Mouse (Mus musculus) midbrain, embryonic 14.5 days (tissue): ENCODE data around the gene Insc. TPM values are rescaled to one million over a fixed set of nuclear protein-coding genes. Genes with fewer than 3 reads are reported as not detected.

Source experiments
- ATAC-seq: fragments of 200-750 bp; cut with Nextera tagmentation; 2 replicates; pipeline ENCODE4 v1.8.0; 2017; ENCODE audit warnings: moderate number of reproducible peaks, moderate library complexity; ENCODE audit not compliant: low FRiP score, low TSS enrichment
- DNase-seq: peaks from one replicate; pipeline ENCODE4 v3.0.0-alpha.2; 2015
- H3K27ac ChIP-seq: fragments of 300-500 bp; sonication (generic); replicated peaks from 2 replicates; pipeline ENCODE4 v1.5.1; 2014; ENCODE audit warnings: mild to moderate bottlenecking, low read depth, low read length, moderate library complexity
- H3K27me3 ChIP-seq: fragments of 300-500 bp; sonication (generic); 2 replicates; pipeline ENCODE4 v1.6.1; 2014; ENCODE audit warnings: low read length, control low read depth, mixed read lengths; ENCODE audit not compliant: control insufficient read depth, insufficient read depth
- H3K36me3 ChIP-seq: fragments of 300-500 bp; sonication (generic); 2 replicates; pipeline ENCODE4 v1.6.1; 2014; ENCODE audit warnings: low read length, control low read depth; ENCODE audit not compliant: control insufficient read depth, insufficient read depth
- H3K4me1 ChIP-seq: fragments of 300-500 bp; sonication (generic); 2 replicates; pipeline ENCODE4 v1.6.1; 2014; ENCODE audit warnings: mild to moderate bottlenecking, antibody characterized with exemption, low read length, control low read depth; ENCODE audit not compliant: control insufficient read depth, insufficient read depth
- H3K4me2 ChIP-seq: fragments of 300-500 bp; sonication (generic); 2 replicates; pipeline ENCODE4 v1.6.1; 2014; ENCODE audit warnings: mild to moderate bottlenecking, low read length, moderate library complexity
- H3K4me3 ChIP-seq: fragments of 300-500 bp; sonication (generic); replicated peaks from 2 replicates; pipeline ENCODE4 v1.5.1; 2014; ENCODE audit warnings: low read depth, low read length
- H3K9ac ChIP-seq: fragments of 300-500 bp; sonication (generic); replicated peaks from 2 replicates; pipeline ENCODE4 v1.6.1; 2014; ENCODE audit warnings: mild to moderate bottlenecking, low read length, moderate library complexity
- H3K9me3 ChIP-seq: fragments of 300-500 bp; sonication (generic); 2 replicates; pipeline ENCODE4 v1.6.1; 2016; ENCODE audit warnings: low read length, control low read depth, mixed read lengths; ENCODE audit not compliant: control insufficient read depth
- WGBS: fragments of 180-500 bp; shearing (Covaris S2); extraction: QIAGEN DNeasy Blood & Tissue Kit; methylation state at CpG from one replicate; pipeline ENCODE4 v1.1.7; 2014; 5-methylcytosine and 5-hydroxymethylcytosine counted together
- polyA plus RNA-seq: library from polyadenylated mRNA; unstranded; fragments of >200 nt; fragmentation: Nextera tagmentation; extraction: Ambion mirVana; gene quantifications from 2 replicates; pipeline ENCODE4 v1.2.1, GENCODE M21; 2014

The Insc gene
- polyA plus RNA-seq, 1 experiment from 2014 or later, result 1.3 TPM

GRCm38 (mm10) chr7:114818836-114819235 is 75.3 kb downstream of the Insc start:
- Histone ChIP-seq H3K4me3 (no peak overlapping the region), H3K4me1 (no peaks in the 10 kb centered on the region), H3K4me2 (no peak overlapping the region), H3K27ac (no peak overlapping the region), H3K27me3 (no peaks in the 10 kb centered on the region), H3K9me3 (no peaks in the 10 kb centered on the region), H3K9ac (no peak overlapping the region), H3K36me3 (no peaks in the 10 kb centered on the region)
- DNase-seq, result no peak
- 77% methylated on average over 8 of the region's 8 CpGs for WGBS
- no peak for ATAC-seq

- no peaks in the 10 kb centered on the region for H3K27me3 ChIP-seq
- no peak overlapping the region for H3K4me2 ChIP-seq
- DNase-seq, result no peak
- H3K27ac ChIP-seq, result no peak overlapping the region
- no peaks in the 10 kb centered on the region for H3K36me3 ChIP-seq
- H3K4me1 ChIP-seq, result no peaks in the 10 kb centered on the region
- WGBS, result 97% methylated on average over 2 of the region's 2 CpGs
- no peaks in the 10 kb centered on the region for H3K9me3 ChIP-seq
- no peak for ATAC-seq
- H3K9ac ChIP-seq, result no peak overlapping the region
- H3K4me3 ChIP-seq, result no peak overlapping the region
Measured at GRCm38 (mm10) chr7:114822736-114823135, 79.2 kb downstream of the Insc start.

- Histone ChIP-seq H3K27me3 (no peaks in the 10 kb centered on the region), H3K4me3 (no peak overlapping the region), H3K9me3 (no peaks in the 10 kb centered on the region), H3K36me3 (no peaks in the 10 kb centered on the region), H3K27ac (no peak overlapping the region), H3K4me2 (no peak overlapping the region), H3K4me1 (no peaks in the 10 kb centered on the region), H3K9ac (no peak overlapping the region)
- no peak for DNase-seq
- 91% methylated on average over 4 of the region's 4 CpGs for WGBS
- no peak for ATAC-seq
Measured at GRCm38 (mm10) chr7:114827360-114827759, 83.9 kb downstream of the Insc start.

GRCm38 (mm10) chr7:114832257-114832940 is 88.9 kb downstream of the Insc start:
- no peaks in the 10 kb centered on the region for H3K27me3 ChIP-seq
- no peak overlapping the region for H3K27ac ChIP-seq
- H3K9me3 ChIP-seq, result no peaks in the 10 kb centered on the region
- ATAC-seq, result no peak
- H3K4me2 ChIP-seq, result no peak overlapping the region
- H3K4me3 ChIP-seq, result no peak overlapping the region
- no peaks in the 10 kb centered on the region for H3K4me1 ChIP-seq
- H3K36me3 ChIP-seq, result no peaks in the 10 kb centered on the region
- peak; percentile 31 for DNase-seq
- 58% methylated on average over 3 of the region's 3 CpGs for WGBS
- no peak overlapping the region for H3K9ac ChIP-seq

GRCm38 (mm10) chr7:114834504-114834903 is 91.0 kb downstream of the Insc start:
- Histone ChIP-seq H3K36me3 (no peaks in the 10 kb centered on the region), H3K4me1 (no peaks in the 10 kb centered on the region), H3K27me3 (no peaks in the 10 kb centered on the region), H3K4me2 (no peak overlapping the region), H3K9me3 (no peaks in the 10 kb centered on the region), H3K4me3 (no peak overlapping the region), H3K9ac (no peak overlapping the region), H3K27ac (no peak overlapping the region)
- DNase-seq (no peak), ATAC-seq (no peak)
- WGBS, result 92% methylated on average over 6 of the region's 6 CpGs

- no peaks in the 10 kb centered on the region for H3K9me3 ChIP-seq
- DNase-seq (no peak), ATAC-seq (no peak)
- H3K27me3 ChIP-seq, result no peaks in the 10 kb centered on the region
- H3K9ac ChIP-seq, result no peak overlapping the region
- WGBS, result 90% methylated on average over 3 of the region's 3 CpGs
- H3K27ac ChIP-seq, result no peak overlapping the region
- no peak overlapping the region for H3K4me3 ChIP-seq
- no peak overlapping the region for H3K4me2 ChIP-seq
- H3K36me3 ChIP-seq, result no peaks in the 10 kb centered on the region
- H3K4me1 ChIP-seq, result 0 out of 2 replicates have a peak, but pooled peaks cover 3% of the 10 kb centered on the region
Measured at GRCm38 (mm10) chr7:114837268-114837667, 93.8 kb downstream of the Insc start.

- DNase-seq, result no peak
- Histone ChIP-seq H3K27me3 (no peaks in the 10 kb centered on the region), H3K27ac (no peak overlapping the region), H3K4me3 (no peak overlapping the region), H3K36me3 (no peaks in the 10 kb centered on the region), H3K4me2 (no peak overlapping the region), H3K9me3 (no peaks in the 10 kb centered on the region), H3K9ac (no peak overlapping the region), H3K4me1 (0 out of 2 replicates have a peak, but pooled peaks cover 3% of the 10 kb centered on the region)
- WGBS, result 75% methylated on average over 5 of the region's 5 CpGs
- no peak for ATAC-seq
Measured at GRCm38 (mm10) chr7:114840029-114840745, 96.7 kb downstream of the Insc start.

- no peaks in the 10 kb centered on the region for H3K9me3 ChIP-seq
- H3K27me3 ChIP-seq, result no peaks in the 10 kb centered on the region
- H3K4me3 ChIP-seq, result no peak overlapping the region
- H3K9ac ChIP-seq, result no peak overlapping the region
- H3K27ac ChIP-seq, result peak overlapping the region; percentile 60
- ATAC-seq, result peak; percentile 77
- H3K4me1 ChIP-seq, result 0 out of 2 replicates have a peak, but pooled peaks cover 3% of the 10 kb centered on the region
- H3K36me3 ChIP-seq, result no peaks in the 10 kb centered on the region
- WGBS, result 33% methylated on average over 3 of the region's 3 CpGs
- H3K4me2 ChIP-seq, result no peak overlapping the region
- DNase-seq, result peak; percentile 57
Measured at GRCm38 (mm10) chr7:114842644-114843211, 99.2 kb downstream of the Insc start.
